Mouse (Mus musculus) urinary bladder, postnatal 0 days (tissue): ENCODE results near the gene Zfp174. TPM values are rescaled to one million over a fixed set of nuclear protein-coding genes. Genes with fewer than 3 reads are reported as not detected.

ENCODE experiments used
- polyA plus RNA-seq: library from polyadenylated mRNA; unstranded; fragments of >200 nt; fragmentation: Nextera tagmentation; extraction: Ambion mirVana; gene quantifications from 2 replicates; pipeline ENCODE4 v1.2.1, GENCODE M21; 2015

The Zfp174 gene
- polyA plus RNA-seq = 0.54 TPM in 2 replicates

DNA sequence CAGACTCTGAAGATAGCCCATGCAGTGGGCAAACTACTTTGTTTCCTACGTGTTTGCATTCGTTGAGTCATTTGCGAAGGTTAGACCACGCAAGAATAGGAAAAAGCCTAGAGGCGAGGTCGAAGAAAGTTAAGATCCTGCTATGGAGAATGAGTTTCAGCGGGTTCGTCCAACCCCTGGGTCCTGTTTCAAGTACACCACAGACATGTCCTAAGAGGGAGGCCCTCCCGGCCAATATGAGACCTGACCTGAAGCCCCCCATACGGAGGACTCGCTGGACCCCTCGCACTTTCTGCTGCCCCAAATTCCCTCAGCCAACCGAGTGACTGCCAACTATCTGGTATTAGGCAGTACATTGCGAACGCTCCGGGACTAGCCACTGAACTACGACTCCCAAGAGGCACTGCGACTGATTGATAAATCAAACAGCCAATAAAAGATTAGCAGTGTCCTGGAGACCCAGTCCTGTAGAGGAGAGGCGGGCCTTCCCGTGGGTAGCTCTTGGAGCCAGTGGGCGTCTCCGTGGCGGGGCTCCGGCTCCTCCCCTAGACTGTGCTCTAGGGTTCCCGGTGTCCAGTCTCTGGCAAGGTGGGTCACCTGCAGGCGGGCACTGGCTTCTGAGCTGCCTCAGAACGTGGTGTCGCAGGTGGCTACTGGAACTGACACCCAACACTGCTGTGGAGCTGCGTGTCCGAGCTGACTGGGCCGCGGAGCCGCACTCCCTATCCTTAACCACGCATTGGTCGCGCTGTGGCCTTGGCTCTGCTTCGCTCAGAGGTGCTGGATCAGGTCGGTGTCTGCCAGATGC is at the start of gene Zfp174:
Zfp174 (plus strand) TSS at position 558 of the 808 bp plus-strand sequence.

DNA sequence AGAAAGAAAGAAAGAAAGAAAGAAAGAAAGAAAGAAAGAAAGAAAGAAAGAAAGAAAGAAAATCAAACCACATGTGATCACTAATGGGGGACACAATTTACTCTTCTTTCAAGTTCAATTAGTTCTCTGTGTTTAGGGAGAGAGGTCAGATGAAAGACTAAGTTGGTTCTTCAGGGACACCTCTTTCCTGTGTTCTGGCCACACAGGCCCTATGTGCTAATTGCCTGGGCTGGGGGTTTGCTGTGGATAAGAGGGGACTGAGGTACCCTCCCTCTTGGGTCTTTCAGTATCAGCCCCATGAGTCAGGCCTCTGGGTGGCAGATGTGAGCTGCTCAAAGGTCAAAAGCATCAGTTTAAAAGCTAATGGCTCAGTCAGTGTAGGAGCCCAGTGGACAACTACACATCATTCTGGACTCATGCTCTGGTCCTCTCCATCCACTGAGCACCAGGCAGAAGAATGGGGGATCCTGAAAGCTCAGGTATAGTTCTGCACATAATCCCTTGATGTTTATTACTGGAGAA is 16.4 kb upstream of the Zfp174 start, which contains the start of gene Olfr15:
Olfr15 (plus strand) TSS at position 291 of the 522 bp plus-strand sequence.

DNA sequence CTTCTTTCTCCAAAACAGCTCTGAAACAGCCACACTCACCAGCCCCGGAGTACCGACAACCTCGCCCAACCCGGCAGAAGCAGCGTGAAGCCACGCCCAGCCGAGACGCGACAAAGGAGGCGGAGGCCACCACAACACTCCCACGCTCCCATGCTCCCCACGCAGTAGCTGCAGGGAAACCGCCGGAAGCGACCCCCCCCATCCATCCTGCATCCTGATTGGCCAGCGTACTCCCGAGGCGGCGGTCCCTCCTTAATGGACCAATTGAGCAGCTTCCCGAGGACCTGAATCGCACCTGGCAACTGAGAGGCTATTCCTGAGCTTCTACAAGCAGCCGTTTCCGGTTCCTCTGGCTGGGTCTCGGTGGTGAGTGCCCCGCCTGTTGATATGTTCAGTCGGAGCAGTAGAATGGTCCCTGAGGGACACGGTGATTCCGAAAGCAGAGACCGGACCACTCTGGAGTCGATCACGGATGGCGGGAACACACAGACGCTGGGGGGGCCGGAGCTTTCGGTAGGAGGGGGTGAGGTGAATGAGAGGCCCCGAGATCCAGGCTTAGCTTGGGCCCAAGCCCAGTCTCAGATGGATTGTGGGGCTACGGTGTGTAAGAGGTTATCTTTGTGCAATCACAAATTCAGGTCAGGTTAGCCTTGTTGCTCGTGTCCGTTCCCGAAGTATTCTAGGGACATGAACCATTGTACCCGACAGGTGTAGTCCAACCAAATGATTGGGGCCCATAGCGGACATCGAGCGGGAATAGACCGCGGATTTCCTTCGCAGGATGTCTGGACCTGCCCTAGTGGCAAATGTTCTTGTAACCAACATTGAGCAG is 25.4 kb downstream of the Zfp174 start, which contains the start of gene Naa60:
Naa60 (plus strand) TSS at position 160 of the 832 bp plus-strand sequence.

DNA sequence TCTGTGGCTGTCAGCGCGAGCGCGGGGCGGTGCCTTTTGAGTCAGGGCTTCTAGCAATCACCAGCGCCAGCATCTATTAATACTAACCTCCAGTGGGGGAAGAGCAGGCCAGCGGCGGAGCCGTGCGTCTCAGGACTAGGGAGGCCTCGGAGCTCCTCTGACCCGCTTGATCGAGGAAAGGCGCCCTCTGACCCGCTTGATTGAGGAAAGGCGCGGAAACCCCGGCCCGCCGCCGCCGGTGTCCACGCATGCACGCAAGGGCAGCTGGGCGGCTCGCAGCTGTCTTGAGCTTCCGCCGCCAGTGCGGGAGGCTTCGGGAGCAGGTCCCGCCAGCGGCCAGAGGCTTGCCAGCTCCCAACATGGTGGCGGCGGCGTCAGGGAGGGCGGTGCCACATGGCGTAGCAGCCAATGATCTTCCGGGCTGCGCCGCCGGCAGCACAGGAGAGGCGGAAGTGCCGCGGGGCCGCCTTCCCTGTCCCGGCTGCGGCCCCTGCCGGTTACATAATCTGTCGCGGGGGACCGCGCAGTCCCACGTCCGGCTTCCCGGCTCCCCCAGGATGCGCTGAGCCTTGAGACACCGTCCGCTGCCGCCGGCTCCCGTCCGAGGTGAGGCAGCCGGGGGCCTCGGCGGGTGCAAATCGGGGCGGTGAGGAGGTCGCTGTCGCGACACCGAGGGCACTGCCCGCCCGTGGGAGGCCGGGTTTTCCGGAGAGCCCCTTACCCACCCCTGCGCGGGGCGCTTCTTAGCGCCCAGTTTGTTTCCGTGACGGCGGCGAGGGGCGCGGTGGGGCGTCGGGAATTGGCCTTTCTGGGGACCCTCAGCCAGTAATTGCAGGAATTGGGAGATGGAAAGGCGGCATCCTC is 37.4 kb downstream of the Zfp174 start, which contains the start of the genes Zfp597 and Gm20695:
Zfp597 (minus strand) TSS at position 361 of the 864 bp plus-strand sequence.
Gm20695 (plus strand) TSS at position 448 of the 864 bp plus-strand sequence.

Other genes starting within 250 kb of the Zfp174 start
- 0.05 TPM in 1 of 2 replicates, not detected in the other for gene Mefv, start 129.2 kb upstream of the Zfp174 start, polyA plus RNA-seq
- gene Zfp263, start 103.2 kb upstream of the Zfp174 start, polyA plus RNA-seq = 24.0 and 24.1 TPM in 2 replicates
- not detected in 2 replicates for gene Olfr15, start 16.4 kb upstream of the Zfp174 start, polyA plus RNA-seq
- gene Naa60, start 25.1 kb downstream of the Zfp174 start, polyA plus RNA-seq = 25.9 and 27.3 TPM in 2 replicates
- 2.5 and 3.3 TPM in 2 replicates for gene Zfp597, start 37.3 kb downstream of the Zfp174 start, polyA plus RNA-seq
- gene Gm20695, start 37.4 kb downstream of the Zfp174 start, polyA plus RNA-seq = 1.0 and 1.3 TPM in 2 replicates
- gene 1700037C18Rik, start 61.4 kb downstream of the Zfp174 start, polyA plus RNA-seq = 5.9 and 6.4 TPM in 2 replicates
- 13.7 and 14.4 TPM in 2 replicates for gene Cluap1, start 61.5 kb downstream of the Zfp174 start, polyA plus RNA-seq
- gene Nlrc3, start 129.4 kb downstream of the Zfp174 start, polyA plus RNA-seq = 0.25 and 0.40 TPM in 2 replicates
- 6.1 and 7.0 TPM in 2 replicates for gene Slx4, start 156.5 kb downstream of the Zfp174 start, polyA plus RNA-seq
- gene Dnase1, start 189.7 kb downstream of the Zfp174 start, polyA plus RNA-seq = 0.95 and 1.9 TPM in 2 replicates
- 48.8 and 53.2 TPM in 2 replicates for gene Trap1, start 230.6 kb downstream of the Zfp174 start, polyA plus RNA-seq